Mouse (Mus musculus) gastrocnemius, adult 8-10 months (tissue): Measurements from ENCODE around the gene Vgll1. TPM values are rescaled to one million over a fixed set of nuclear protein-coding genes. Genes with fewer than 3 reads are reported as not detected.

Source experiments
- DNase-seq, 2 experiments: peaks; one replicate each; pipeline ENCODE4 v3.0.0; 2022; ENCODE audit warnings: low spot score in 2 of 2
- total RNA-seq, 4 experiments: library from RNA; stranded (reverse); gene quantifications; 2 replicates each; pipeline ENCODE4 v1.2.4; 2022

Vgll1 gene
- total RNA-seq, result not detected

- no peak for DNase-seq
These were observed at the start of gene Vgll1 for GRCm38 (mm10) chrX:57087806-57088205. Vgll1 (plus strand) TSS chrX:57088106.

DNA sequence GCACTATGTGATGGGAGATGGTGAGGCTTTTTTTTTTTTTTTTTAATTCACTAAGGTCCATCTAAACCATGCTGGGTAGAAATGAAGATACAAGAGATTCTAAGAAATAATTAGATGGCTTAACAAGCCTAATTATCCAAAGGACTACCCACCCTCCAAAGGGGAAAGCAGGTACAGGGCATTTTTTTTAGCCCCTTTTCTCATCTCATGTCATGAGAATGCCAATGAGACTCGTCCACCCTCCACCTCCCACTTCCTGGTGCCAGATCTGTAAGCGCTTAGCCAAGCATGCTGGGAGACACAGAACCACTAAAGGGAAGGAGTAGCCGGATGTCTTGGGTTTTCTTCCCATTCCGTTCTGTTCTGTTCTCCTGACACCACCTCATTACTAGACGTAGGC is 45.1 kb upstream of the Vgll1 start, which contains the start of gene Brs3:
Gene Brs3 (plus strand): TSS at position 301 of the 400 bp plus-strand sequence.
- DNase-seq, result no peak

GRCm38 (mm10) chrX:57043869-57044268 is 44.0 kb upstream of the Vgll1 start:
- no peak for DNase-seq

DNA sequence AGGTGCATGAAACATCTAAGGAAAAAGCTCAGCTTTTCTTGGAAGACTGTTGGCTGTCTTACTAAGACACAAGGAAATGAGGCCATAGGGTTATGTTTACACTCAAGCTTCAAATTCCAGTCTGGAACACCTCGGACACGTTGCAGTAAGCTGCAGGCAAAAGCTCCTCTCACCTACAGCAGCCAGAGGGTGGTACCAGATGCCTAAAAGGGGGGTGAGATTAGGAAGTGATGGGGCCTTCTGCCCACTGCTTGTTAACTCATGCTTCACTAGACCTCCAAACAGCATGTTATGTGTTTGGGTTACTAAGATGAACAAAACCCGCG is 35.1 kb upstream of the Vgll1 start:
- no peak for DNase-seq

GRCm38 (mm10) chrX:57053174-57053992 is 34.5 kb upstream of the Vgll1 start, which contains the start of gene Htatsf1:
Htatsf1 (plus strand) TSS chrX:57053583.
- peak; percentile 64 to 66 for DNase-seq

- DNase-seq, result no peak
These were observed 33.9 kb upstream of the Vgll1 start for GRCm38 (mm10) chrX:57053993-57054385.

DNA sequence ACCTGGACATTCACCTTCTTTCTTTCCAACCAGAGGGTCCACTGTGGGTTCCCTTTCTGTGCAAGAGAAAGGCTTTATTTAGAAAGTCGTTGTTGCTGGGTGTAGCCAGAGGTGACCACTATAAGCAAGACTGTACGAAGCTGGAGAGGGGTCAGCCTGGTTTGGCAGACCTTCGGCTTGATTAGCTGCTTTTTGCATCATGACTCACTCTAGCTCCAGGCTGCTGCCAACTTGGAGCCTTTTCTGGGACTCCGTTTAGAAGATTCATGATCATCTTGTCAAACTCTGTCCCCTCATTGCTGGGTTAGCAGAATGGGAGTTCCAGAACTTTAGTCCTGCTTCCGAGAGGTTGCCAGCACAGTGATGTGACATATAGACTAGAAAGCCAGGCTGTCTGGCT is 6.4 kb upstream of the Vgll1 start:
- DNase-seq, result no peak

- DNase-seq, result no peak
These were observed 15.5 kb downstream of the Vgll1 start for GRCm38 (mm10) chrX:57103415-57103814.

GRCm38 (mm10) chrX:57106956-57107355 is 19.1 kb downstream of the Vgll1 start:
- no peak for DNase-seq

- no peak for DNase-seq
These were observed 30.2 kb downstream of the Vgll1 start for GRCm38 (mm10) chrX:57118143-57118542.

GRCm38 (mm10) chrX:57120768-57121167 is 32.9 kb downstream of the Vgll1 start:
- DNase-seq, result no peak

DNA sequence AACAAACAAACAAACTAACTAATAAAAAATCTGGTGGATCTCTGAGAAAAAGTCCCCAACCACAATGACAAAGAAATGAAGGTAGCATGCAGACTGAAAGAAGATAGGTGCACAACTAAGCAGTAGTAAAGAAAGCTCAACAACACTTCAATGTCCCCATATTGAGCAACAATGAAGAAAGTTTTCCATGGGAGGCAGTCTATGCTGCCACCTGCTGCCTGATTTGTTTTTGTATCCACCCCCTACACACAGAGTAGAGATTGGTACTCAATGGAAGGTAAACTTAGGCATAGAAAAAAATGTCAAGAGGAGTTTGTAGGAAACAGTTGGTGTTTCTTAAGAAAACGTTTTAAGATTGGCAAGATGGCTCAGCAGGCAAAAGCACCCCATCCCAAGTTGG is 42.7 kb downstream of the Vgll1 start:
- DNase-seq, result no peak

GRCm38 (mm10) chrX:57137627-57138026 is 49.7 kb downstream of the Vgll1 start:
- DNase-seq, result no peak

DNA sequence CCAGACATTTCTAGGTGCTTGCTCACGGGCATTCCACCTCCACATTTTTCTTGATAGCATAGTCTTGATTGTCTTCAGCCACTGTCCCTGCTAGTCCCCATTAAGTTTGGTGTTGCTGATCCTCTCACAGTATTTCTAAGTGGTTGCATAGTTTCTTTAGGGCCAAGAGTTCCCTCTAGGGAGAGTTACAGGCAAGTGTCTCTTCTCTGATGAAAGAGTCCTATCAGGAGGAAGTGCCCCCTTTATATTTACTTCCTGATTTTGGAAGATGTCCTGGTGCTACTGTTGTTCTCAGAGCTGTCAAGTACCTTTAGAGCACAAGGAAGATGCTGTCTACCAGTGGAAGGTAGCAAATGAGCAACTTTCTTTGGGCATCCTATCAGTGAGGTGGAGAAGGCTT is 65.6 kb downstream of the Vgll1 start:
- DNase-seq, result no peak

Other genes with a start within 250 kb of the Vgll1 start
- gene Adgrg4, start 217.9 kb upstream of the Vgll1 start, total RNA-seq, result not detected
- gene Brs3, start 45.0 kb upstream of the Vgll1 start, total RNA-seq, result not detected
- gene Htatsf1, start 34.5 kb upstream of the Vgll1 start, total RNA-seq, result 100 to 1,000 TPM in 2 of 4 experiments, 10 to 100 TPM in 2; 85.3 to 108 (median 99.4) TPM
- not detected for gene Cd40lg, start 124.0 kb downstream of the Vgll1 start, total RNA-seq